Mouse (Mus musculus): ENCODE measurements at regions not wholly inside any gene's neighbourhood (a gene's known extent, or its start where the extent isn't known, plus 50 kb on each side); places are given as distances from the start of the nearest gene placed in this dataset.

GRCm38 (mm10) chr7:133379373-133379772 is 222.6 kb downstream of the Tex36 start:
- TF ChIP-seq CTCF (conservative IDR thresholded peaks at IDR 0.05; ENCODE audit: insufficient read depth, insufficient read length, low read depth, low read length) (no peak), POLR2A (IDR thresholded peaks at IDR 0.05; ENCODE audit: low read depth, low read length) (no peak)

Data from kidney, adult 2 months (tissue).